Mouse (Mus musculus) B cell, adult 67 days (primary cell): ENCODE measurements around the gene Lce1g. TPM values are rescaled to one million over a fixed set of nuclear protein-coding genes. Genes with fewer than 3 reads are reported as not detected.

ENCODE experiments used
- total RNA-seq, 2 experiments: library from RNA; stranded (reverse); gene quantifications; 4 replicates each; pipeline ENCODE4 v1.2.4; 2023

The Lce1g gene
- total RNA-seq: not detected

DNA sequence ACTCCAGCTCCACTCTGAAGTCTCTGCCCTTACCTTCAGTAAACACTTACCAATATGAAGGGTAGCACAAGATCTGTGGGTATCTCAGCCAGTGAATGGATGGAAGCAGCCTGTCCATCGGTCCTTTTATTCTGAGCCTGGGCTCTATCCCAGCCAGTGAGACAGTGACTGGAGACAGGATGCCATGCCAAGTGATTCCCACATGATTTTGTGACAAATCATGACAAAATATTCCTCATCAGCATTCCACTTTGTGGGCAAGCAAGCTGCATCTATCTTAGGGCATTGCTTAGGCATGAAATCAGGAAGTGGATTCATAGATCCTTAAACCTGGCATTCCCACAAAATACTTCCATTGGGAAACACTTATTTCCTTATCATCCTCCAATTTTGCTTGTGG lies at the start of gene Lce1g:
Lce1g (minus strand) TSS at position 101 of the 400 bp plus-strand sequence.

DNA sequence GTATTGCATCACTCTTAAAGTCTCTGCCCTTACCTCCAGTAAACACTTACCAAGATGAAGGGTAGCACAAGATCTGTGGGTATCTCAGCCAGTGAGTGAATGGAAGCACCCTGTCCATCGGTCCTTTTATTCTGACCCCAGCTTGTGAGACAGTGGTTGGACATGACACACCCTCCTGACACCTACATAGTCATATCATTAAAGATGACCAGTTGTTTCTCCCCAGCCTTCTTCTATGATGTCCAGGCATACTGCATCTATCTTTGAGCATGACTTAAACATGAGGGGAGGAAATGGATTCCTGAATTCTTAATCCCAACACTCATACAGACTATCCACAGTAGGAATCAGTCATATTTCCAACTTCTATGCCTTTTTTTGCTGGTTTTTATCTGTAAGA lies 38.3 kb upstream of the Lce1g start, which contains the start of gene Lce1j:
Lce1j (minus strand) TSS at position 101 of the 400 bp plus-strand sequence.

DNA sequence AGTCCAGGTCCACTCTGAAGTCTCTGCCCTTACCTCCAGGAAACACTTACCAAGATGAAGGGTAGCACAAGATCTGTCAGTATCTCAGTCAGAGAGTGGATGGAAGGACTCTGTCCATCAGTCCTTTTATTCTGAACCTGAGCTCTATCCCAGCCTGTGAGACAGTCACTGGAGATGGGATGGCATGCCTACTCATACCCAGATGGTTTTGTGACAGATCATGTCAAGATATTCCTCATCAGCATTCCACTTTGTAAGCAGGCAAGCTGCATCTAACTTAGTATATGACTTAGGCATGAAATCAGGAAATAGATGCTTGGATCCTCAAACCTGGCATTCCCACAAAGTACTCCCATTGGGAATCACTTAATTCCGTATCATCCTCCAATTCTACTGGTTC lies 26.7 kb upstream of the Lce1g start, which contains the start of gene Lce1i:
Lce1i (minus strand) TSS at position 101 of the 400 bp plus-strand sequence.

DNA sequence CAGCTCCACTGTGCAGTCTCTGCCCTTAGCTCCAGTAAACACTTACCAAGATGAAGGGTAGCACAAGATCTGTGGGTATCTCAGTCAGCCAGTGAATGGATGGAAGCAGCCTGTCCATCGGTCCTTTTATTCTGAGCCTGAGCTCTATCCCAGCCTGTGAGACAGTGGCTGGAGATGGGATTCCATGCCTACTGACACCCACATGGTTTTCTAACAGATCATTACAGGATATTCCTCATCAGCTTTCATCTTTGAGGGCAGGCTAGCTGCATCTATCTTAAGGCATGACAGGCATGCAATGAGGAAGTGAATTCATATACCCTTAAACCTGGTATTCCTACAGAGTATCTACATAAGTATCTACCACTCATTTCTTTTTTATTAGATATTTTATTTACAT lies 12.8 kb upstream of the Lce1g start, which contains the start of gene Lce1h:
Lce1h (minus strand) TSS at position 101 of the 400 bp plus-strand sequence.

GRCm38 (mm10) chr3:92738996-92739395 lies 13.1 kb downstream of the Lce1g start, which contains the start of gene Gm38119:
Gene Gm38119, minus strand, starts transcription at chr3:92739096.

DNA sequence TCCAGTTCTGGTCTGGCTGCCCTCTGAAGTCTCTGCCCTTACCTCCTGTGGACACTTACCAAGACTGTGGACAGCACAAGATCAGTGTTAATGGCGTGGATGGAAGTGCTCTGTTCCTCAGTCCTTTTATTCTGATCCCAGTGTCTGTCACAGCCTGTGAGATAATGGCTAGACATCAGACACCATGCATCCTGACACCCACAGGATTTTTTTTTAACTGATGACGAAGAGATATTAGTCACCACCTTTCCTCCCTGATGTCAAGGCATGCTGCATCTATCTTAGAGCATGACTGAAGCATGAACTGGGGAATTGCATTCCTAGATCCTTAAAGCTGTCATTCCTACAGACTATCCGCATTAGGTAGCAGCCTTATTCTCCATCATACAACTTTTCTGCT lies 31.9 kb downstream of the Lce1g start, which contains the start of gene Lce1f:
Lce1f (minus strand) TSS at position 101 of the 400 bp plus-strand sequence.

GRCm38 (mm10) chr3:92708974-92709373 lies 43.2 kb downstream of the Lce1g start, which contains the start of gene Lce1e:
Gene Lce1e, minus strand, starts transcription at chr3:92709074.

Other genes starting within 250 kb of the Lce1g start
- not detected for gene 2310046K23Rik, start 217.8 kb downstream of the Lce1g start, total RNA-seq
- gene Ivl, start 178.6 kb downstream of the Lce1g start, total RNA-seq: not detected
- gene Smcp, start 163.3 kb downstream of the Lce1g start, total RNA-seq: not detected
- not detected for gene 2210017I01Rik, start 144.8 kb downstream of the Lce1g start, total RNA-seq
- gene Lce6a, start 130.7 kb downstream of the Lce1g start, total RNA-seq: not detected
- not detected for gene Lce1a1, start 104.0 kb downstream of the Lce1g start, total RNA-seq
- gene Lce1b, start 95.4 kb downstream of the Lce1g start, total RNA-seq: not detected
- gene Lce1a2, start 82.0 kb downstream of the Lce1g start, total RNA-seq: not detected
- not detected for gene Lce1c, start 73.1 kb downstream of the Lce1g start, total RNA-seq
- gene Lce1d, start 65.1 kb downstream of the Lce1g start, total RNA-seq: not detected
- not detected for gene Lce1e, start 43.3 kb downstream of the Lce1g start, total RNA-seq
- gene Lce1f, start 32.0 kb downstream of the Lce1g start, total RNA-seq: not detected
- not detected for gene Gm38119, start 13.2 kb downstream of the Lce1g start, total RNA-seq
- not detected for gene Lce1h, start 12.7 kb upstream of the Lce1g start, total RNA-seq
- gene Lce1i, start 26.6 kb upstream of the Lce1g start, total RNA-seq: not detected
- not detected for gene Lce1j, start 38.2 kb upstream of the Lce1g start, total RNA-seq
- gene Lce1k, start 55.6 kb upstream of the Lce1g start, total RNA-seq: not detected
- not detected for gene Kprp, start 74.9 kb upstream of the Lce1g start, total RNA-seq
- not detected for gene Lce1l, start 98.9 kb upstream of the Lce1g start, total RNA-seq
- not detected for gene 2310050C09Rik, start 117.9 kb upstream of the Lce1g start, total RNA-seq
- not detected for gene Lce3a, start 173.9 kb upstream of the Lce1g start, total RNA-seq
- not detected for gene Lce3b, start 180.6 kb upstream of the Lce1g start, total RNA-seq
- gene Lce3c, start 192.1 kb upstream of the Lce1g start, total RNA-seq: not detected
- not detected for gene Lce3d, start 205.1 kb upstream of the Lce1g start, total RNA-seq
- not detected for gene Lce3e, start 214.7 kb upstream of the Lce1g start, total RNA-seq
- gene Lce3f, start 239.9 kb upstream of the Lce1g start, total RNA-seq: not detected